Mouse (Mus musculus) left cerebral cortex, adult 18-20 months (tissue): ENCODE measurements around the gene Clec16a. TPM values are rescaled to one million over a fixed set of nuclear protein-coding genes. Genes with fewer than 3 reads are reported as not detected.

Source experiments
- DNase-seq, 2 experiments: peaks; one replicate each; pipeline ENCODE4 v3.0.0; 2021 to 2022; ENCODE audit warnings: low spot score in 2 of 2, mixed read lengths in 1 of 2
- total RNA-seq, 2 experiments: library from RNA; stranded (reverse); gene quantifications; 2 replicates each; pipeline ENCODE4 v1.2.3; 2021

Gene Clec16a
- total RNA-seq, 2 experiments from 2014 or later, result 98.0 to 98.1 TPM

GRCm38 (mm10) chr16:10578376-10578775 is 33.2 kb downstream of the Clec16a start:
- no peak for DNase-seq

- DNase-seq, result no peak
Measured at GRCm38 (mm10) chr16:10581234-10581898, 36.2 kb downstream of the Clec16a start.

- DNase-seq, result no peak
Measured at GRCm38 (mm10) chr16:10585165-10585564, 40.0 kb downstream of the Clec16a start.

- DNase-seq, result no peak
Measured at GRCm38 (mm10) chr16:10586546-10586945, 41.4 kb downstream of the Clec16a start.

- no peak for DNase-seq
Measured at GRCm38 (mm10) chr16:10599888-10600740, 55.0 kb downstream of the Clec16a start.

- DNase-seq, result no peak
Measured at GRCm38 (mm10) chr16:10607802-10608201, 62.7 kb downstream of the Clec16a start.

GRCm38 (mm10) chr16:10609921-10610320 is 64.8 kb downstream of the Clec16a start:
- DNase-seq, result no peak

- no peak for DNase-seq
Measured at GRCm38 (mm10) chr16:10610801-10611200, 65.7 kb downstream of the Clec16a start.

GRCm38 (mm10) chr16:10611306-10611705 is 66.2 kb downstream of the Clec16a start:
- DNase-seq, result no peak

GRCm38 (mm10) chr16:10613996-10614395 is 68.9 kb downstream of the Clec16a start:
- DNase-seq, result no peak

- peak; percentile 21 to 53 for DNase-seq
Measured at GRCm38 (mm10) chr16:10620961-10621614, 75.9 kb downstream of the Clec16a start.

GRCm38 (mm10) chr16:10621710-10622109 is 76.6 kb downstream of the Clec16a start:
- DNase-seq, result no peak

GRCm38 (mm10) chr16:10626116-10626515 is 81.0 kb downstream of the Clec16a start:
- DNase-seq, result no peak

GRCm38 (mm10) chr16:10627136-10627668 is 82.1 kb downstream of the Clec16a start:
- peak; percentile 61 to 73 for DNase-seq

- no peak for DNase-seq
Measured at GRCm38 (mm10) chr16:10628030-10628555, 83.0 kb downstream of the Clec16a start.

- no peak for DNase-seq
Measured at GRCm38 (mm10) chr16:10628960-10629359, 83.8 kb downstream of the Clec16a start.

GRCm38 (mm10) chr16:10629361-10629760 is 84.2 kb downstream of the Clec16a start:
- DNase-seq, result no peak

GRCm38 (mm10) chr16:10634940-10635339 is 89.8 kb downstream of the Clec16a start:
- no peak for DNase-seq

- no peak for DNase-seq
Measured at GRCm38 (mm10) chr16:10637898-10638297, 92.8 kb downstream of the Clec16a start.

- no peak for DNase-seq
Measured at GRCm38 (mm10) chr16:10639111-10639889, 94.2 kb downstream of the Clec16a start.

- DNase-seq, result peak; percentile 80 to 84
Measured at GRCm38 (mm10) chr16:10640041-10640440, 94.9 kb downstream of the Clec16a start.
